Mouse (Mus musculus): ENCODE measurements around the gene H2afv.
"Not testable (repeated sequence)": the region's sequence is repeated elsewhere in the genome, so short reads cannot be mapped to it uniquely, and the experiment has no call there.

Gene H2afv

GRCm38 (mm10) chr11:6465122-6465521 is 20.9 kb upstream of the H2afv start:
- DNase-seq = peak; percentile 65

DNA sequence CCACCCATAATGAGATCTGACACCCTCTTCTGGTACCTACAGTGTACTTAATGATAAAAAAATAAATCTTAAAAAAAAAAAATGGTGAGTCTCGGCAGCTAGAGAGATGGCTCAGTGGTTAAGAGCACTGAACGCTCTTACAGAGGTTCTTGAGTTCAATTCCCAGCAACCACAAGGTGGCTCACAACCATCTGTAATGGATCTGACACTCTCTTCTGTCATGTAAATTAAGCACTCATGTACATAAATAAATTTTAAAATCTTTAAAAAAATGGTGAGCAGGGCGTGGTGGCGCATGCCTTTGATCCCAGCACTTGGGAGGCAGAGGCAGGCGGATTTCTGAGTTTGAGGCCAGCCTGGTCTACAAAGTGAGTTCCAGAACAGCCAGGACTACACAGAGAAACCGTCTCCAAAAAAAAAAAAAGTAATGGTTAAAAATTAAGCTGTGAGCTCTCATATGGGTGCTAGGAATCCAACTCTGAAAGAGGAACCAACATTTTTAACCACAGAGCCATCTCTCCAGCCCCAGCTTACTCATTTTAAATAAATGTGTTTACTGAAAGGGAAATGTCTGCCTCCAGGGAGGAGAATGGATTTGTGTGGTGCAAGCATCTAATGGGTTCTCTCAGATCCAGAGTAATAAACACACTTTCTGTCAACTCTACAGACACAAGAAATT is 19.1 kb upstream of the H2afv start:
- DNase-seq = no peak

DNA sequence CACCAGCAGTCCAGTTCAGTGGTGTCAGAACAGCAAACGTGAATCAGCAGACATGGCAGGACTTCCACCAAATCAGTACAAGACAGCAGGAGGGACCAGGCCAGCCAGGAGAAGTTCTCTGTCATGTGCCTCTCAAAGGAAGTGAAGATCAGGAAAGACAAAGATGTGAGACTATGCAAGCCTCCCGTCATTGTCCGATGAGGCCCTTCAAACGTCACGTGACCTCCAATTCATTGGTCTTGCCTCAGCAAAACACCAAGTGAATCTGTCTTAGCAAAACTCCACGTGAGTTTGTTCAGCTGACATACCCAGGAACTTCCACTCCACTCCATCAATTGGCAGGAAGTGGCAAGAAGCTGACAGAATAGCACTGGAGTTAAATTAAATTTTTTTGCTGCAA is 11.8 kb upstream of the H2afv start:
- DNase-seq = no peak

DNA sequence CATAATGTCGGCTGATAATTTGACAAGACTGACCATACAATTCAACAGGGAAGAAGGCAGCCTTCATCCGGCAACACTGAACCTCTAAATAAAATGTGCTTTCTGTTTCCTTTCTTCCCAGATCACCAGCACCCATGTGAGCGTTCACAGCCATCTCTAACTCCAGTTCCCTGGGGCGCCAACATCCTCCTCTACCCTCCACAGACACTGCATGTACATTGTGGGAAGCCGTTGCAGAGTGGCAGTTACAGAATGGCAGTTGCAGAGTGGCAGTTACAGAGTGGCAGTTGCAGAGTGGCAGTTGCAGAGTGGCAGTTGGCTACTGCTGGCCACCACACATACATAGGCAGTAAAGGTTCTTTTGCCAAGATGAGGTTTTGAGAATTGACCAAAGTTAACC is 3.9 kb upstream of the H2afv start:
- not testable (repeated sequence) for DNase-seq

GRCm38 (mm10) chr11:6447493-6447892 is 3.2 kb upstream of the H2afv start:
- DNase-seq = no peak

- DNase-seq = no peak
Observed at GRCm38 (mm10) chr11:6445951-6446350, 1.7 kb upstream of the H2afv start.

GRCm38 (mm10) chr11:6445441-6445840 is 1.2 kb upstream of the H2afv start:
- no peak for DNase-seq

DNA sequence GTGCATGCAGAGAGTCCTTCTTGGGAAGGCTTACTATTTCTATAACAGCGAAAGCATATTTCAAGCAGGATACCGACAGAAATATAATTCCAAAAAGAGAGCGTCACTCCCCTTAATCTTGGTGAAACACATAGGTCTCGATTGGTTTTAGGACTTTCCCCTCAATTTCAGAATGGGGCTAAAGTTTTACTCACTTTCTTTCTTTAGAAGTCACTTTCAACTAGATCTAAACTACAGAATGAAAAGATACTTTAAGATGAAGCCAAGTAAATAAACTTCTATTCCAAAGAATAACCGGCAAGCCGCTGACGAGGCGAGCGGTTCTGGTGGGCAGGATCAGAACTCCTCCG is 541 bp downstream of the H2afv start:
- DNase-seq = no peak

DNA sequence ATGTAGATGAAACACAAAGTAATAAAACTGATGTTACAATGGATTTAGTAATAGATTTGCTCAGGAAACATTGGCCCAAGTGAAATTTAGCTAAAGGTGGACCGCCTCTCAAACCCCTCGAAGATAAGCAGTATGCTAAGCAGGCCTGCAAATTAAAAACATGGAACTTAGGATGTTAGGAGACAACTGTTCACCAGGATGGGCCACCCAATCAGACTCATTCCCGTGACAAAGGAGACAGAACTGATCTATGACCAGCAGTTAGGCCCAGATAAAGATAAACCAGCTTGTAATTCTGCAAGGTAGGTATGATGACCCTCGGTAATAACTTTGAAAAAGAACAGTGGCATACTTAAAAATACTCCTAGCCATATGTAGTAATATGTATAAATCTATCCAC is 1.1 kb downstream of the H2afv start:
- DNase-seq = no peak

- DNase-seq = no peak
Observed at GRCm38 (mm10) chr11:6442566-6442965, 1.7 kb downstream of the H2afv start.

- no peak for DNase-seq
Observed at GRCm38 (mm10) chr11:6440171-6440570, 4.1 kb downstream of the H2afv start.

DNA sequence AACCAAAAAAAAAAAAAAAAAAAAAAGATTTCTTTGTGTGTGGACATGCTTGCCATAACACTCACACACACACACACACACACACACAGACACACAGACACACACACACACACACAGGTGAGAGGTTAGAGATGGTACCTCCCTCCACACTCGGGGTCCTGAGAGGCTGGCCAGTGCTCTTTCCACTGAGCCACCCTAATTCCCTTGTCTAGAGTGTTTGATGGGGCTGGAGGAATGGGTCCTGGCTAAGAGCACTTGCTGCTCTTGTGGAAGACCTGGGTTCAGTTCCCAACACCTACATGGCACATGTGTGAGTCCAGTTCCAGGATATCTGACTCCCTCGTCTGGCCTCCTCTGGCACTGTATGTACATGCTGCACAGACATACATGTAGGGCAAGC is 6.6 kb downstream of the H2afv start:
- DNase-seq = no peak

DNA sequence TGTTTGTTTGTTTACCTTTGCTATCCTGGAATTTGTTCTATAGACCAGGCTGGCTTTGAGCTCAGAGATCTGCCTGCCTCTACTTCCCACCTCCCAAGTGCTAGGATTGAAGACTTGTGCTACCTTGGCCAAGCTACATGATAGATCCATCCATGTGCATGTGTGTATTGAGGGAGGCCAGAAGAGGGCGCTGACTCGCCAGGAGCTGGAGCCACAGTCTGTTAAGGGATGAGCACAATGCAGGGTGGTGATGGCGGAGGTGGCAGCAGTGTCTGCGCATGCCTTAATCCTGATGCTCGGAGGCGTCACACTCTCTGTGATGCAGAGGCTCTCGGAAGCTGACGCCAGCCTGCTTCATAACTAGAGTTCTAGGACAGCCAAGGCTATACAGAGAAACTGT is 7.8 kb downstream of the H2afv start:
- DNase-seq = peak; percentile 59

DNA sequence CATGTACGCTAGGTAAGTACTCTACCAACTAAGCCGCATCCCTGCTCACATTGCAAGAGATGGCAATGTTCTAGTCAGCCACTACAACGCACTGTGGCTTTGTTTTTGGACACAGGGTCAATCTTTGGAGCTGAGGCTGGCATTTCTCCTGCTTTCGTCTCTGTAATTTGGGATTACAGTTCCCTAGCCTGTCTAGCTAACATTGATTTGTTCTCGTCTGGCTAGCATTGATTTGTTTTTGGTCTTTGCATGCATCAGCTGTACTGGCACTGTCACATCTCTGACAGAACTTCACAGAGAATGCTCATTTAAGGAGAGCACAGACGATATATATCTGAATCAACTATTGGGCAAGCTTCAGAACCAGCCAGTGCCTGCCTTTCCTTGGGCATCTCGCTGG is 14.1 kb downstream of the H2afv start:
- no peak for DNase-seq

- DNase-seq = no peak
Observed at GRCm38 (mm10) chr11:6420722-6421350, 23.4 kb downstream of the H2afv start.

- no peak for DNase-seq
Observed at GRCm38 (mm10) chr11:6420283-6420703, 23.9 kb downstream of the H2afv start.

DNA sequence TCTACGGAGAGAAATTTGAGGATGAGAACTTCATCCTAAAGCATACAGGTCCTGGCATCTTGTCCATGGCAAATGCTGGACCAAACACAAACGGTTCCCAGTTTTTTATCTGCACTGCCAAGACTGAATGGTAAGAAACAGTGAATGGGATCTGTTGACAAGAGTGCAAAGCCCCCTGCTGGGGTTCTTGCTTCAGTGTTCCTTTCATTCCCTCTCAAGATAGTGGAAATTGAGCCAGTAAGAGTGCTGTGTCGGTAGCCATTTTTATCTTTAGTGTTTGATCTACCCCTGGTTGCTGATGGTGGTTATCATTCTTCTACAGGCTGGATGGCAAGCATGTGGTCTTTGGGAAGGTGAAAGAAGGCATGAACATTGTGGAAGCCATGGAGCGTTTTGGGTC is 25.1 kb downstream of the H2afv start:
- DNase-seq = not testable (repeated sequence)

DNA sequence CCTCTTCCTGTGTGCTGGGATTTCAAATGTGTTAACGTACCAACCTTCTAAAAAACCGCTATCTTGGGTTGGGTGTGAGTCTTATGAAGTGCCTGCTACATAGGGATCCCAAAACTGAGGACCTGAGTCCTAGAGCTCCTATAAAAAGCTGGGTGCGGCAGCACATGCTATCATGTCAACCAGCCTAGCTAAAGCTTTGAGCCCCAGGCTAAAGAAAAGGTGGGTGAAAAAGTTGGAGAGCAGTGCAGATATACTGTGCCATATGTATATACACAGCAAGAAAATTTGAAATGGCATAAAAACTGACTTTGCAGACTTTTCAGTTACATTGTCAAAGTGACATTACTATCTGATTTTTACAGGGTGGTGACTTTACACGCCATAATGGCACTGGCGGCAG is 25.5 kb downstream of the H2afv start:
- DNase-seq = no peak

GRCm38 (mm10) chr11:6417490-6417889 is 26.8 kb downstream of the H2afv start:
- no peak for DNase-seq

DNA sequence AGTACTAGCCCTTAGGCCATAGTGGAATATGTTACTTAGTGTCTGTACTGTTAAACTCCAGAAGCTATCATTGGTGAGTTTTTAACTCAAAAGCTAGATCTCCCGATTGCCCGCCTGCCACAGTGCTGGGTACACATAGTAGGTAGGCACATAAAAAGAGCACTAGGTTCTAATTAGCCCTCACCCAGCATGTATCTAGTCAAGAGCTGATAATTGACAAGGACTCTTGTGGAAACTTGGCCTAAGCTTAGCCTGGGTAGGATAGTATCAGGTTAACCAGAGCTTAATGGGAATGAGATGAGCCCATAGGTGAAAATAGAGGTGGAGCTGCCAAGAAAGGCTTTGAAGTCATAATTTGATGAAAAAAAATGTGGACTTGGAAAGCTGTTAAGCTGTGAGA is 27.2 kb downstream of the H2afv start:
- DNase-seq = no peak

GRCm38 (mm10) chr11:6416405-6417034 is 27.7 kb downstream of the H2afv start:
- peak; percentile 79 for DNase-seq

DNA sequence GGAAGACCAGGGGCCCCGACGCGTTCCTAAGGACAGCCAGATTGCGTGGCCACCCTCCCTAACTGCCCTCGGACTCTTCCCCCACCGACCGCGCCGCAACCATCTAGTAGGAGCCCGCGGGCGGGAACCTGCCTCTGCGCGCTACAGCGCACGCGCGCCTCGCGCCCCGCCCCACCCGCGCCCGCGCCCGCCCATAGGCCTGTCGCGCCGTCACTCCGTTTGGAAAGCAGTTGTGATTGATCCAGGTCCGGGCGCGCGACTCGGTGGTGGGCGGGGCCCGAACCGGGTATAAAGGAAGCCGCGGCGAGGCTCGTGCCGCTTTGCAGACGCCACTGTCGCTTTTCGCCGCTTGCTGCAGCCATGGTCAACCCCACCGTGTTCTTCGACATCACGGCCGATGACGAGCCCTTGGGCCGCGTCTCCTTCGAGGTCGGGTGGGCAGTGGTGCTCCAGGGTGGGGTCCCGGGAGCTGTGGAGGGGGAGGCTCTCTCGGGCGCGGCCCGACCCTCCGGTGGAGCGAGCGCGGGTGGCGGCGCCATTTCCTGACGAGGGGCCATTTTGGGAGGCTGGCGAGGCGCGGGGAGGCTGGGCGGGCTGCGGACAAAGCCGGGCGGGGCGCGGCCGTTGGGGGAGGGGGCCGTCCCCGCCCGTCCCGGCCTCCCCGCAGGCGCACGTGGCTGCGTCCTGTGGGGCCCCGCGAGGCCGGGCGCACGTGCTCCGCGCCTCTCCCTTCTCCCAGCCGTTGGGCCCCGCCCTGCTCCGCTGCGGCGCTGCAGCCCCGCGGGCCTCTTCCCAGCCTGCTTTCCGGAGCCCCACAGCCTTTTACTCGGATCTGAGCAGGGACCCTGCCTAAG is 28.5 kb downstream of the H2afv start:
- peak; percentile 97 for DNase-seq

- no peak for DNase-seq
Observed at GRCm38 (mm10) chr11:6414751-6415550, 29.3 kb downstream of the H2afv start, which contains the start of gene Ppia. Gene Ppia (plus strand): TSS chr11:6415443.

Measured in right cerebral cortex, postnatal 14 days (tissue).